Mouse (Mus musculus): ENCODE data around the gene Ptgr1.

The Ptgr1 gene

GRCm38 (mm10) chr4:58990609-58991434 lies 3.9 kb upstream of the Ptgr1 start:
- no peak for DNase-seq (ENCODE audit: low read depth)

- DNase-seq (ENCODE audit: low read depth), result no peak
These were observed 2.5 kb upstream of the Ptgr1 start for GRCm38 (mm10) chr4:58989303-58989898.

GRCm38 (mm10) chr4:58985157-58985648 lies 1.7 kb downstream of the Ptgr1 start:
- DNase-seq (ENCODE audit: low read depth), result peak; percentile 46

GRCm38 (mm10) chr4:58982806-58983205 lies 4.1 kb downstream of the Ptgr1 start:
- no peak for DNase-seq (ENCODE audit: low read depth)

- no peak for DNase-seq (ENCODE audit: low read depth)
These were observed 5.5 kb downstream of the Ptgr1 start for GRCm38 (mm10) chr4:58981421-58981820.

GRCm38 (mm10) chr4:58975711-58976110 lies 11.2 kb downstream of the Ptgr1 start:
- DNase-seq (ENCODE audit: low read depth), result no peak

- no peak for DNase-seq (ENCODE audit: low read depth)
These were observed 16.2 kb downstream of the Ptgr1 start for GRCm38 (mm10) chr4:58970678-58971077.

GRCm38 (mm10) chr4:58965136-58965535 lies 21.8 kb downstream of the Ptgr1 start:
- peak; percentile 16 for DNase-seq (ENCODE audit: low read depth)

- DNase-seq (ENCODE audit: low read depth), result no peak
These were observed 23.6 kb downstream of the Ptgr1 start for GRCm38 (mm10) chr4:58963271-58963670.

GRCm38 (mm10) chr4:58961719-58962118 lies 25.2 kb downstream of the Ptgr1 start:
- no peak for DNase-seq (ENCODE audit: low read depth)

- DNase-seq (ENCODE audit: low read depth), result no peak
These were observed 34.3 kb downstream of the Ptgr1 start for GRCm38 (mm10) chr4:58952630-58953029.

GRCm38 (mm10) chr4:58948391-58948790 lies 38.5 kb downstream of the Ptgr1 start:
- no peak for DNase-seq (ENCODE audit: low read depth)

GRCm38 (mm10) chr4:58944695-58945094 lies 42.2 kb downstream of the Ptgr1 start:
- no peak for DNase-seq (ENCODE audit: low read depth)

GRCm38 (mm10) chr4:58944206-58944553 lies 42.7 kb downstream of the Ptgr1 start:
- DNase-seq (ENCODE audit: low read depth), result no peak

- DNase-seq (ENCODE audit: low read depth), result peak; percentile 18
These were observed 43.3 kb downstream of the Ptgr1 start, which contains the start of gene Zkscan16 for GRCm38 (mm10) chr4:58943420-58944205. Gene Zkscan16 (plus strand): TSS chr4:58943628.

- DNase-seq (ENCODE audit: low read depth), result no peak
These were observed 44.0 kb downstream of the Ptgr1 start for GRCm38 (mm10) chr4:58942942-58943341.

- no peak for DNase-seq (ENCODE audit: low read depth)
These were observed 45.3 kb downstream of the Ptgr1 start for GRCm38 (mm10) chr4:58941638-58942037.

GRCm38 (mm10) chr4:58935846-58936245 lies 51.1 kb downstream of the Ptgr1 start:
- DNase-seq (ENCODE audit: low read depth), result no peak

- peak; percentile 15 for DNase-seq (ENCODE audit: low read depth)
These were observed 52.0 kb downstream of the Ptgr1 start for GRCm38 (mm10) chr4:58934746-58935476.

GRCm38 (mm10) chr4:58934308-58934707 lies 52.6 kb downstream of the Ptgr1 start:
- DNase-seq (ENCODE audit: low read depth), result no peak

- DNase-seq (ENCODE audit: low read depth), result no peak
These were observed 54.4 kb downstream of the Ptgr1 start for GRCm38 (mm10) chr4:58932541-58932940.

GRCm38 (mm10) chr4:58927661-58928060 lies 59.3 kb downstream of the Ptgr1 start:
- DNase-seq (ENCODE audit: low read depth), result no peak
